Mouse (Mus musculus): ENCODE measurements around the gene Gm35315.
"Not testable (repeated sequence)": the region's sequence is repeated elsewhere in the genome, so short reads cannot be mapped to it uniquely, and the experiment has no call there.

Gm35315 gene

DNA sequence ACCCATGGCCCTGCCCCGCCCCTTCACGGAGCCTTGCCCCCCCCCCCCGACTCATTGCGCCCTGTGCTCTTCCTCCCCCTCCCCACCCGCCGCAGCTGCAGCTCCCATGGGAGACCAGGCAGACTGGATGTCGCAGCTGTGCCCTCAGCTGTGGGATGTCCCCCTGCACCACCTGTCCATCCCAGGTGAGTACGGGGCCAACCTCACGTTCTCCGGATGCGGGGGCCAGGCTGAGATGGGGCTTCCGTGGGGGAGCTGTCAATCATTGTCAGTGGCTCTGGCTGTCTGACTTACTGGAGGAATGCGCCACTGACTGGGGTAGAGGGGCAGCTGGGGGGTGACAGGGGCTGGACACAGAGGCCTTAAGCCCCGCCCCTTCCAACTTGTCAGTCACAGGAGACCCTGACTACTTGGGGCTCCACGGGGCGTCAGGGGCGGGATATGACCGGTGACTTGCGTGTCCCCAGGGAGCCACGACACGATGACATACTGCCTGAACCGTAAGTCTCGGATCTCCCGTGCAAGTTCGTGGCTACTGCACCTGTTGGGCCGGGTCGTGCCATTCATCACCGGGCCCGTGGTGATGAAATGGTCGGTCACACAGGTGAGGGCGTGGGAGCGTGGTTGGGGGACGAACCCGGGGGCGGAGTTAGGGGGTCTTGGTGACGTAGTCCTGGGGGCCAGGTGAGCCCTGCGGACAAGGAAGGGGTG, 6.9 kb upstream of the Gm35315 start:
- peak; percentile 47 to 62 for DNase-seq

DNA sequence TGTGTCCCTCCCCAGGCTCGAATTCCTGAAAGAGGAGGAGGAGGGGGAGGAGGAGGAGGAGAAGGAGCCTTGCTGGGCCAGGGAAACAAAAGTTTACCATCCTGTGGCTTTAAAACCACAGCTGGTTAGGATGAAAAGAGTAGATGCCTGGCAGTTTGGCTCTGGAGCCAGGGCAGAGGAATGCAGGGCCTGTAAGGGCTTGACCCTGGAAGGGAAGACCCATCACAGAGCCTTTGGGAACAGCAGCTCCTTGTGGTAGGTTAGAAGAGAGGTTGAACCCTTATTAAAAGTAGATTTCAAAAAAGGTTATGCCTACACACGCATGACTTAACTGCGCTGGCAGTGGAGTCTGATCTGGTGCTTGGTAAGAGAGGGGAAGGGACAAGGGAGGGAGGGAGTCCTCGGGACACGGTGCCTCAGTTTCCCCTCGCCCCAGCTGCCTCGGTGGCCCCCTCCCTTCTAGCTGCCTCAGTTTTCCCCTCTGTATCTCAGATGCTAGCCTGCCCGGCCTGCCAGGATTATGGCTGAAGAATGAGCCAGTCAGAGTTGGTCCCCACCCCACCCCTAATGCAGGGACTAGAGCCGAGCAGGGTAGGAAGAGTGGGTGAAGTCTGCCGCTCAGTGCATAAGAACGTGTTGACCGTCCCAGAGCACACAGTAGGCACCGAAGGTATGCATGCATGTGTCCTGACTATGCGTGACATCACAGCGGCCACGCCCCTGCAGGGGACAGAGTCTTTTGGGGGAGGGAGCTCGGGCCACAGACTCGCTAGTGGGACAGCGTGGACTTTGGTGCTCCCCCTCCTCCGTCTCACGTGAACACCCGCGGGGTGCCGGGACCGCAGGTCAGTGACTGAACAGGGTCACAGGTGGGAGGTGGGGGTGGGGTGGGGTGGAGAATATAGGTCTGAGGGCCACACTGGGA, 5.7 kb upstream of the Gm35315 start, which contains the start of gene Plcxd1:
Gene Plcxd1 (plus strand): TSS at position 314 of the 925 bp plus-strand sequence.
- DNase-seq = peak; percentile 19 to 51

DNA sequence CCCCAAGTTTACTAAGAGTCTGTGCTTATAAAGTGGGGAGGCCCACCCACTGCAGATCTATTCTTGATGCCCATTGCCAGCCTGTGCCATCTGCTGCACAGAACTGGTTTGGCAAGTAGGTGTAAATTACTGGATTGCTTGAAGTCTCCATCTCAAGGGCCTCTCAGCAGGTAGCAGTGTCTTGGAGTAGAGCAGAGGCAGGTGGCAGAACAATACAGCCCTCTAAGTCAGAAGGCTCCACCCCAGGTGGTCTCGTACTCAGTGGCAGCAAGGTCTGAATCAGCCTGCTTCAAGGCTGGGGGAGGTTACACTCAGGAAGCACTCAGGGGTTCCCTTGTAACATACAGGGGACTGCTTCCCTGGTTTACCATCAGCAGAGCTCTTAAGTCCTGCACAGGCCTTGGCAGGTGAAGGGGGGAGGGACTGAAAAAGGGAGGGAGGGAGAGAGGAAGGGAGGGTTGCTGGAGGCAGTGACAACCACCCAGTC, 4.8 kb upstream of the Gm35315 start:
- no peak for DNase-seq

DNA sequence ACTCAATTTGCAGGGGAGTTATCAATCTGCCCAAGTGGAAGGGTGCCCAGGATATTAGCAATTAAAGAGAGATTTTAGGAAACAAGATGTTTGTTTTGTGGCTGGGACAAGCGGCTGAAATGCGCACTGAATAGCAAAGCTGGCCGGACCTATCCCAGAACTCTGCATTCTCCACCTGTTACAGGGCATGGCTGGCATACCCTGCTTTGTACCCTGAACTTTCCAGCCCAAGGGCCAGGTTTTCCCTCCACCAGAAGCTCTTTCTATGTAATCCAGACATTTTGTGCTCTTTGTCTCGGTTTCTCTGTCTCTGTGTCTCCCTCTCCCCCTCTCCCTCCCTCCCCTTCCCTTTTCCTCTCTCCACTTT, 610 bp upstream of the Gm35315 start:
- no peak for DNase-seq

DNA sequence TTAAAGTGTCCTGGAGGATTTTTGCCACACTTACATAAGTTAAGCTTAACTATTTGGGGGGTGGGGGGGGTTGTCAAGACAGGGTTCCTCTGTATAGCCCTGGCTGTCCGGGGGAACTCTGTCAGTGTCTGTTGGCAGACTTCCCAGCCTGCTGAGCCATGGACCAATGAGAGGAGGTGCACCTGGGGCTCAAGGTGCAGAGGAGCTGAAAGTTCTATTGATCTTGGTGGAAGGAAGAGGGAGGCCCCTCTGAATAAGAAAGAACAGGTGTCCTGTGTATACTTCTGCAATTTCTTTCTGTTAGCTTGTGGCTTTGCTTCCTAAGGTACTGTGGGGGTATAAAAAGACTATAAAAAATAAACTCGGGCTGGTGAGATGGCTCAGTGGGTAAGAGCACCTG, 2.7 kb downstream of the Gm35315 start:
- DNase-seq = no peak

DNA sequence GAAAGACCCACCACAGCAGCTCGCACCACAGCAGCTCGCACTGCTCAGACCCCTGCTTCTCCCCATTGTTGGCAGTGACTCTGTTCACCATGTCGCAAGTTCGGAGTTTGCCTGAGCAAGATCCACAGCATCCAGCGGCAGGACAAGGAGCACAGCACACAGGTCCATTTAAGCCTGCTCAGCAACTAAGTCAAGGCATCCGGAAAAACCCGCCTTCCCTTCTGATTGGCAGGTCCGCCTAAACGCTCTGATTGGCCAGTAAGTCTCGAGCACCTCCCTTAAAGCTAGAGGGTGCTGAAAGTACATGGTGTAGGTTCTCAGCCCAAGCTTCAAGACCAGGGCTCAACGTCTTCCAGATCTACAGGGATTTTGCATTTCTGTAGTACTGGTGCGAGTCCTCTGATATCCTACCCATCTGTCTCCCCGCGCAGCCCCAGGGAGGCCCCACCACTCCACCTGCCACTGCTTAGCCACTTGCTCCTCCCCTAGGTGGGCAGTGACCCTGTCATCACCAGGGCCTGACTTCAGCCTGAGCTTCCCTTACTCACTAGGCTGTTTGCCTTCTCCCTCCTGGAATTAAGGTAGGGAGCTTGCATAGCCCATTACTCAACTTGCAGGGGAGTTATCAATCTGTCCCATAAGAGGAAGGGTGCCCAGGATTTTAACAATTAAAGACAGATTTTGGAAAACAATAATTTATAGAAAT, 7.9 kb downstream of the Gm35315 start:
- DNase-seq = no peak

DNA sequence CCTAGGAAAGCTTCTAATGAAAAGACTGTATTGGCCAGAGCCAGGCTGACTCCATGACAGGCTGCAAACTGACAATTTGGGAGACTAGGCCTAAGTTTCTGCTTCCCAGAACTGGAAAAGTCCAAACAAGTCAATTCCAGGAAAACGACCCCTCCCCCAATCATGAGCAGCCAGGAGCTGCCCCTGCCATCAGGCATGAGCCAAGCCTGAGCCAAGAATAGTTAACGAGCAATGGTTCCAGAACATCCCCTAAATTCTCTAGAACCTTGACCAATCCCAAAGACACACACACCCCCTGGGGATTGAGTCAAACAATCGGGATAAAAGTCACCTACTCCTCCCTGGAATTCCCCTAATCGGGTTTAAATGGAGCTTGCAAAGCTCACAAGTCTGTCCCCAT, 11.3 kb downstream of the Gm35315 start:
- DNase-seq = no peak

DNA sequence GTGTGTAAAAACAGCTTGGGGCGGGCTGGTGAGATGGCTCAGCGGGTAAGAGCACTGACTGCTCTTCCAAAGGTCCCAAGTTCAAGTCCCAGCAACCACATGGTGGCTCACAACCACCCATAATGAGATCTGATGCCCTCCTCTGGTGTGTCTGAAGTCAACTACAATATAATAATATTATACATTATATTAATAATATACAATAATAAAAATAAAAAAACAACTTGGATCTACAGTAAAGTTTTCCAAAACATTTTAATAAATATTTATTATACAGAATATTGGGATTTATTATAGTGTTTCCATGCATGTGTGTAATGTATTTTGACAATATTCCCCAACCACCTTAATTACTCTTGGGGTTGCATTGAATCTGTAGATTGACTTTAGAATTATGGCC, 21.8 kb downstream of the Gm35315 start, which contains the start of gene Gm17655:
Gene Gm17655 (minus strand): TSS at position 101 of the 400 bp plus-strand sequence.
- not testable (repeated sequence) for DNase-seq

DNA sequence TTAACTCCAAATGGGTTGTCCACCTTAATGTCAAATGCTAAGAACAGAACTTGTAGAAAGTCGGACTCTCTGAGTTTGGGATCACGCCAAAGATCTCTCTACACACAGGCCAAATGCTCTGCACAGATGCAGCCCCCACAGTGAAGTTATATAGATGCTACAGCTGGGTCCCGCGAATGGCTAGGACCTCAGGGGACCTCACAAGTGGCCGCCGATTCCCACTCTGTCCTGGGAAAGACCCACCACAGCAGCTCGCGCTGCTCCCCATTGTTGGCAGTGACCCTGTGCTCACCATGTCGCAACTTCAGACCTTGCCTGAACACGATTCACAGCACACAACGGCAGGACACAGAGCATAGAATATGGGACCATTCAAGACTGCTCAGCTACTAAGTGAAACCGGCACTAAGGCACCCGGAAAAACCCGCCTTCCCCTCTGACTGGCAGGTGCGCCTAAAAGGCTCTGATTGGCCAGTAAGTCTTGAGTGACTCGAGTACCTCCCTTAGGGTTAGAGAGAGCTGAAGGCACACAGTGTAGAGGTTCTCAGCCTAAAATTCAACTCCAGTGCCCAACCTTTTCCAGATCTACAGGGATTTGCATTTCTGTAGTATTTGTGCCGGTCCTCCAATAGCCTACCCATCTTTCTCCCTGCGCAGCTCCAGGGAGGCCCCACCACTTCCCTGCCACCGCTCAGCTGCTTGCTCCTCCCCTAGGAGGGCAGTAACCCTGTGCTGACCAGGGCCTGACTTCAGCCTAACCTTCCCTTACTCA, 36.4 kb downstream of the Gm35315 start:
- DNase-seq = peak; percentile 86 to 90
